Mouse (Mus musculus) liver, adult 2 months (tissue): ENCODE results near the gene Rapgef3.

Source experiments
- CTCF ChIP-seq: fragments of 200-500 bp; IDR thresholded peaks from 2 replicates; pipeline ENCODE4 v1.5.1; 2011; ENCODE audit warnings: low read depth, low read length, control low read depth
- POLR2A ChIP-seq: fragments of 200-500 bp; IDR thresholded peaks from 2 replicates; pipeline ENCODE4 v1.6.1; 2011; ENCODE audit warnings: low read length, control low read depth; ENCODE audit not compliant: insufficient read depth; ENCODE audit errors: extremely low read depth

GRCm38 (mm10) chr15:97728804-97729203 is 39.0 kb downstream of the Rapgef3 start:
- TF ChIP-seq CTCF: no peak
- no peak for TF ChIP-seq POLR2A
